Mouse (Mus musculus): Measurements from ENCODE around the gene Rem2.
A peak's percentile ranks its signal among the peaks of the same experiment; 100 is the strongest.

The Rem2 gene

GRCm38 (mm10) chr14:54443712-54444618, 31.9 kb upstream of the Rem2 start:
- DNase-seq = peak; percentile 18

GRCm38 (mm10) chr14:54445476-54445875, 30.4 kb upstream of the Rem2 start:
- DNase-seq = no peak

- DNase-seq = no peak
Measured at GRCm38 (mm10) chr14:54453566-54453965, 22.3 kb upstream of the Rem2 start.

- DNase-seq = no peak
Measured at GRCm38 (mm10) chr14:54454669-54455528, 21.0 kb upstream of the Rem2 start.

- no peak for DNase-seq
Measured at GRCm38 (mm10) chr14:54457907-54458569, 17.9 kb upstream of the Rem2 start.

GRCm38 (mm10) chr14:54462146-54462545, 13.8 kb upstream of the Rem2 start:
- DNase-seq = no peak

- DNase-seq = peak; percentile 16
Measured at GRCm38 (mm10) chr14:54463108-54463958, 12.6 kb upstream of the Rem2 start.

- peak; percentile 82 for DNase-seq
Measured at GRCm38 (mm10) chr14:54463959-54464292, 12.0 kb upstream of the Rem2 start, which contains the start of gene Lrp10. Gene Lrp10, plus strand, starts transcription at chr14:54464137.

GRCm38 (mm10) chr14:54464293-54465005, 11.5 kb upstream of the Rem2 start:
- peak; percentile 29 for DNase-seq

GRCm38 (mm10) chr14:54471467-54471866, 4.4 kb upstream of the Rem2 start:
- DNase-seq = no peak

- no peak for DNase-seq
Measured at GRCm38 (mm10) chr14:54472671-54473070, 3.2 kb upstream of the Rem2 start.

GRCm38 (mm10) chr14:54474744-54475143, 1.2 kb upstream of the Rem2 start:
- no peak for DNase-seq

- DNase-seq = no peak
Measured at GRCm38 (mm10) chr14:54477172-54477909, 1.4 kb downstream of the Rem2 start.

GRCm38 (mm10) chr14:54479451-54479920, 3.6 kb downstream of the Rem2 start:
- DNase-seq = no peak

- peak; percentile 29 for DNase-seq
Measured at GRCm38 (mm10) chr14:54480673-54481072, 4.8 kb downstream of the Rem2 start.

GRCm38 (mm10) chr14:54481402-54481801, 5.5 kb downstream of the Rem2 start:
- no peak for DNase-seq

GRCm38 (mm10) chr14:54482498-54482897, 6.6 kb downstream of the Rem2 start:
- no peak for DNase-seq

GRCm38 (mm10) chr14:54485899-54486298, 10.0 kb downstream of the Rem2 start:
- no peak for DNase-seq

GRCm38 (mm10) chr14:54487732-54488131, 11.8 kb downstream of the Rem2 start:
- DNase-seq = no peak

GRCm38 (mm10) chr14:54488350-54488749, 12.4 kb downstream of the Rem2 start:
- no peak for DNase-seq
